Mouse (Mus musculus) heart, postnatal 0 days (tissue): ENCODE data around the gene Clasp2. TPM values are rescaled to one million over a fixed set of nuclear protein-coding genes. Genes with fewer than 3 reads are reported as not detected.

Experiments used
- ATAC-seq: fragments of 200-750 bp; cut with Nextera tagmentation; 2 replicates; pipeline ENCODE4 v1.8.0; 2017; ENCODE audit warnings: low read depth, moderate number of reproducible peaks, moderate library complexity; ENCODE audit not compliant: insufficient read depth
- DNase-seq: peaks from one replicate; pipeline ENCODE4 v3.0.0-alpha.2; 2016; ENCODE audit warnings: low spot score
- H3K27ac ChIP-seq: fragments of 300-500 bp; sonication (generic); 2 replicates; pipeline ENCODE4 v1.5.1; 2014; ENCODE audit warnings: low read depth, mild to moderate bottlenecking
- H3K27me3 ChIP-seq: fragments of 300-500 bp; sonication (generic); 2 replicates; pipeline ENCODE4 v1.6.1; 2014; ENCODE audit warnings: low read length, mixed read lengths; ENCODE audit not compliant: control insufficient read depth, insufficient read depth
- H3K36me3 ChIP-seq: fragments of 300-500 bp; sonication (generic); replicated peaks from 2 replicates; pipeline ENCODE4 v1.6.1; 2014; ENCODE audit warnings: low read length, mixed read lengths; ENCODE audit not compliant: control insufficient read depth, insufficient read depth
- H3K4me1 ChIP-seq: fragments of 300-500 bp; sonication (generic); 2 replicates; pipeline ENCODE4 v1.6.1; 2014; ENCODE audit warnings: antibody characterized with exemption; ENCODE audit not compliant: control insufficient read depth, insufficient read depth
- H3K4me2 ChIP-seq: fragments of 300-500 bp; sonication (generic); 2 replicates; pipeline ENCODE4 v1.6.1; 2014; ENCODE audit warnings: low read depth, mild to moderate bottlenecking, low read length, moderate library complexity
- H3K4me3 ChIP-seq: fragments of 300-500 bp; sonication (generic); 2 replicates; pipeline ENCODE4 v1.5.1; 2014; ENCODE audit warnings: low read depth, low read length
- H3K9ac ChIP-seq: fragments of 300-500 bp; sonication (generic); replicated peaks from 2 replicates; pipeline ENCODE4 v1.6.1; 2014; ENCODE audit warnings: low read depth, low read length, mixed read lengths
- H3K9me3 ChIP-seq: fragments of 300-500 bp; sonication (generic); replicated peaks from 2 replicates; pipeline ENCODE4 v1.6.1; 2016; ENCODE audit warnings: low read length; ENCODE audit not compliant: control insufficient read depth
- CTCF ChIP-seq: IDR thresholded peaks from 2 replicates; pipeline ENCODE4 v1.5.1; 2016; ENCODE audit warnings: antibody characterized with exemption, control low read depth, low read depth
- EP300 ChIP-seq: IDR thresholded peaks from 2 replicates; pipeline ENCODE4 v1.6.1; 2016; ENCODE audit warnings: antibody characterized with exemption, low read depth
- WGBS: fragments of 180-500 bp; shearing (Covaris S2); extraction: QIAGEN DNeasy Blood & Tissue Kit; methylation state at CpG from one replicate; pipeline ENCODE4 v1.1.7; 2014; 5-methylcytosine and 5-hydroxymethylcytosine counted together
- polyA plus RNA-seq: library from polyadenylated mRNA; unstranded; fragments of >200 nt; fragmentation: Nextera tagmentation; extraction: Ambion mirVana; gene quantifications from 2 replicates; pipeline ENCODE4 v1.2.1, GENCODE M21; 2015
- total RNA-seq: library from RNA; depleted of rRNA; stranded (reverse); fragments of >200 nt; gene quantifications from 2 replicates; pipeline ENCODE4 v1.2.3, GENCODE M21; 2014; ENCODE audit warnings: low replicate concordance; rRNA removed

Gene Clasp2
- total and polyA plus RNA-seq, 2 experiments from 2014 or later: 15.8 to 39.7 TPM

- TF ChIP-seq CTCF (no peak), EP300 (no peak)
- ATAC-seq (no peak), DNase-seq (no peak)
- Histone ChIP-seq H3K4me1 (peaks cover 4% of the 10 kb centered on the region; the same call in 1 of the 2 replicates), H3K27me3 (no peaks in the 10 kb centered on the region), H3K36me3 (peaks cover 35% of the 10 kb centered on the region), H3K4me2 (no peak overlapping the region), H3K27ac (no peak overlapping the region), H3K4me3 (no peak overlapping the region), H3K9me3 (no peaks in the 10 kb centered on the region), H3K9ac (no peak overlapping the region)
- 90% methylated on average over 1 of the region's 1 CpGs for WGBS
Observed at GRCm38 (mm10) chr9:113947216-113947615, 205.9 kb downstream of the Clasp2 start.

DNA sequence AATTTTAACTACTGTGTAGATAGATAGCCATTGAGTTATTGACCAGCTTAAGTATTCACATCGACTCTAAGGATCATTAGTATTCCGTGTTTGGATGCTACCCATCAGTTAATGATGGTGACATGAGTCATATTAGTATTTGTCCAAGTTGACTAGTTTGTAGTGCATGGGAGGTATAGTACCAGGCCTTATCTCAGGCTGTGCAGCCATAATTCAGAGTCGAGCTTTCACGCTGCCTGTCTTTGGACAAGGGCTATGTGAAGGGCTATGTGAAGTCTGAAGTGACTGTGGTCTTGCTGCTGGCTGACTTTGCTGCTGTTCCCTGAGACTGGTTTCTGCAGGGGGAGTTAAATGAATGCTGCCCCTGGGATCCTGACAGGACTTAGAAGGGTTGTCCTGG, 216.5 kb downstream of the Clasp2 start:
- no peak for ATAC-seq
- Histone ChIP-seq H3K36me3 (peaks cover 69% of the 10 kb centered on the region), H3K9ac (no peak overlapping the region), H3K27ac (no peak overlapping the region), H3K4me3 (no peak overlapping the region), H3K9me3 (no peaks in the 10 kb centered on the region), H3K27me3 (no peaks in the 10 kb centered on the region), H3K4me1 (no peaks in the 10 kb centered on the region), H3K4me2 (no peak overlapping the region)
- DNase-seq: no peak
- no peak for TF ChIP-seq CTCF
- TF ChIP-seq EP300: no peak
- 97% methylated on average over 4 of the region's 4 CpGs for WGBS

DNA sequence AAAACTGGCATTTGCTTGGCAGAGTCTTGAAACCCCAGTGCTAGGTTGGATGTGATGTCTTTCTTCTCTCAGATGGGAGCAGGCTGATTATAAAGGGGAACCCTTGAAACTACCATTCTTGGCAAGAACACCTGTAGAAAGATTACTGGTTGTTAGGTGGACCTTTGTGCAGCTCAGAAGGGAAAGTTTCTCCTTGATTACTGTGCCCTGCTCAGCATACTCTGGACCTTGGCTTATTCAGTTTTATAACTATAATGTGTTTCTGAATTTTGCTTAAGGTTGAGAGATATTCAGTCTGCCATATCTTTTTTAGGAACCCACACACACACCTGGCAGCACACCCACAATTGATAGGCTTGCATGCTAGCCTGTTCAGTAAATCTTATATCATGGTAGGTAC, 222.4 kb downstream of the Clasp2 start:
- H3K27ac ChIP-seq: no peak overlapping the region
- no peak for DNase-seq
- no peak overlapping the region for H3K4me3 ChIP-seq
- H3K27me3 ChIP-seq: no peaks in the 10 kb centered on the region
- peaks cover 96% of the 10 kb centered on the region for H3K36me3 ChIP-seq
- H3K4me2 ChIP-seq: no peak overlapping the region
- ATAC-seq: no peak
- no peaks in the 10 kb centered on the region for H3K4me1 ChIP-seq
- H3K9me3 ChIP-seq: no peaks in the 10 kb centered on the region
- no peak for TF ChIP-seq CTCF
- TF ChIP-seq EP300: no peak
- no peak overlapping the region for H3K9ac ChIP-seq

DNA sequence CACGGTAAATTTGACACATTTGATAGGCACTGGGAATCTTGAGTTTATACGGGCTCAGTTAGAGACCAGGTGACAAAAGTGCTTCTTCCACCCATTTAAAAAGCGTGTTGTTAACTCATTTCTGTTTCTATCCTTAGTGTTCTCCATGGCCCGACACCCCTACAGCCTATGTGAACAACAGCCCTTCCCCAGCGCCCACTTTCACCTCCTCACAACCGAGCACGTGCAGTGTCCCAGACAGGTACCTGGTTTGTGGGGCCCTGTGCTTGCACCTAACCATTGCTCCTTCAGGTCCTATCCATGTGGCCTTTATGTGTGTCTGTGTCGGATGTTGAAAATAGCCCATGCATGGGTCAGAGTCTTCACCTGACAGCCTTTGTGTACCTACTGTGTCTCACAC, 223.1 kb downstream of the Clasp2 start:
- DNase-seq (no peak), ATAC-seq (no peak)
- 92% methylated on average over 8 of the region's 8 CpGs for WGBS
- H3K4me3 ChIP-seq: no peak overlapping the region
- no peak for TF ChIP-seq EP300
- no peak for TF ChIP-seq CTCF
- H3K27me3 ChIP-seq: no peaks in the 10 kb centered on the region
- H3K27ac ChIP-seq: no peak overlapping the region
- H3K9ac ChIP-seq: no peak overlapping the region
- H3K4me2 ChIP-seq: no peak overlapping the region
- peaks cover 96% of the 10 kb centered on the region for H3K36me3 ChIP-seq
- H3K9me3 ChIP-seq: no peaks in the 10 kb centered on the region
- H3K4me1 ChIP-seq: no peaks in the 10 kb centered on the region

- Histone ChIP-seq H3K9ac (no peak overlapping the region), H3K4me2 (no peak overlapping the region), H3K27ac (no peak overlapping the region), H3K36me3 (peaks cover 95% of the 10 kb centered on the region), H3K4me1 (no peaks in the 10 kb centered on the region), H3K9me3 (no peaks in the 10 kb centered on the region), H3K4me3 (no peak overlapping the region), H3K27me3 (no peaks in the 10 kb centered on the region)
- ATAC-seq (no peak), DNase-seq (no peak)
- no peak for TF ChIP-seq EP300
- TF ChIP-seq CTCF: no peak
- 89% methylated on average over 4 of the region's 4 CpGs for WGBS
Observed at GRCm38 (mm10) chr9:113966838-113967237, 225.6 kb downstream of the Clasp2 start.

DNA sequence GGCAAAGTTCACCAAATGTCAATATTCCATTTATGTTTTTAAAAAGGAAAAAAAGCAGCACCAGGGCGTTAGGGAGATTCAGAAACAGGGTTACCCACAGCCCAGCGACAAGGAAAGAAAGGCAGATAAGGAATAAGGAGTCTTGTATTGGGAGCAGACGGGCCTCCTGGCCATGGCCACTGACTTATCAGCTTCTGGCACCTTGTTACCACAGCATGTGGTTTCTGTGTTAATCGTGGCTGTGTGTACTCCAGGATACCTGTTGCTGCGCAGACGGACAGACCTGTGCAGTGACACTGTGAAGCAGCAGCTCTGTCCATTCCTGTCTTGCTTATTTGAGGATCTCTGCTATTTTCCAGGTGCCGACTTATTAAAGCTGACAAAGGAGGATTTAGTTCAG, 227.7 kb downstream of the Clasp2 start:
- Histone ChIP-seq H3K9ac (no peak overlapping the region), H3K4me1 (no peaks in the 10 kb centered on the region), H3K27me3 (no peaks in the 10 kb centered on the region), H3K9me3 (no peaks in the 10 kb centered on the region), H3K4me2 (no peak overlapping the region), H3K36me3 (peaks cover 89% of the 10 kb centered on the region), H3K4me3 (no peak overlapping the region), H3K27ac (no peak overlapping the region)
- TF ChIP-seq EP300 (no peak), CTCF (no peak)
- WGBS: 77% methylated on average over 7 of the region's 7 CpGs
- ATAC-seq (no peak), DNase-seq (no peak)

Other genes with a start within 250 kb of the Clasp2 start
- 38.4 and 44.2 TPM in 2 replicates for gene Pdcd6ip, start 33.2 kb upstream of the Clasp2 start, total RNA-seq
- gene Pdcd6ip, start 33.2 kb upstream of the Clasp2 start, polyA plus RNA-seq: 38.3 and 38.4 TPM in 2 replicates
- 30.8 and 46.9 TPM in 2 replicates for gene Ubp1, start 189.5 kb downstream of the Clasp2 start, total RNA-seq
- 10.8 and 11.1 TPM in 2 replicates for gene Ubp1, start 189.5 kb downstream of the Clasp2 start, polyA plus RNA-seq